Mouse (Mus musculus): ENCODE results near the gene Stxbp1.

- TF ChIP-seq CTCF (IDR thresholded peaks at IDR 0.05; ENCODE audit: low read depth): no peak
- no peak for TF ChIP-seq EP300 (IDR thresholded peaks at IDR 0.05; ENCODE audit: low read depth)
Measured at GRCm38 (mm10) chr2:32824778-32825177, 22.3 kb downstream of the Stxbp1 start.

Measured in heart, postnatal 0 days (tissue).